Mouse (Mus musculus) frontal cortex, postnatal 10 days (tissue): ENCODE data around the gene Ap2a2.
A peak's percentile ranks its signal among the peaks of the same experiment; 100 is the strongest.
"Not testable (repeated sequence)": the region's sequence is repeated elsewhere in the genome, so short reads cannot be mapped to it uniquely, and the experiment has no call there.

ENCODE experiments used
- DNase-seq, 2 experiments: peaks; one replicate each; pipeline ENCODE4 v3.0.0; 2022; ENCODE audit warnings: low spot score in 2 of 2, mixed read lengths in 1 of 2

Gene Ap2a2

GRCm38 (mm10) chr7:141593056-141593455 is 31.1 kb downstream of the Ap2a2 start:
- DNase-seq, result no peak

GRCm38 (mm10) chr7:141596971-141597370 is 35.0 kb downstream of the Ap2a2 start:
- no peak for DNase-seq

- no peak for DNase-seq
These were observed 35.6 kb downstream of the Ap2a2 start for GRCm38 (mm10) chr7:141597563-141597962.

GRCm38 (mm10) chr7:141607717-141608116 is 45.7 kb downstream of the Ap2a2 start:
- DNase-seq, result no peak

GRCm38 (mm10) chr7:141609719-141610514 is 47.9 kb downstream of the Ap2a2 start:
- no peak for DNase-seq

GRCm38 (mm10) chr7:141611711-141612370 is 49.9 kb downstream of the Ap2a2 start:
- DNase-seq, result no peak

- DNase-seq, result no peak
These were observed 50.4 kb downstream of the Ap2a2 start for GRCm38 (mm10) chr7:141612371-141612760.

- DNase-seq, result no peak
These were observed 50.8 kb downstream of the Ap2a2 start for GRCm38 (mm10) chr7:141612791-141613190.

- DNase-seq, result no peak
These were observed 52.4 kb downstream of the Ap2a2 start for GRCm38 (mm10) chr7:141614329-141614832.

GRCm38 (mm10) chr7:141624214-141624613 is 62.2 kb downstream of the Ap2a2 start:
- no peak for DNase-seq

GRCm38 (mm10) chr7:141625120-141625810 is 63.3 kb downstream of the Ap2a2 start:
- DNase-seq, result no peak

- DNase-seq, result no peak
These were observed 66.0 kb downstream of the Ap2a2 start for GRCm38 (mm10) chr7:141628018-141628417.

GRCm38 (mm10) chr7:141629241-141629640 is 67.3 kb downstream of the Ap2a2 start:
- DNase-seq, result no peak

GRCm38 (mm10) chr7:141638077-141638476 is 76.1 kb downstream of the Ap2a2 start:
- peak in 1 of 2 experiments; percentile 37 for DNase-seq

GRCm38 (mm10) chr7:141638513-141639334 is 76.8 kb downstream of the Ap2a2 start:
- not testable (repeated sequence) for DNase-seq

GRCm38 (mm10) chr7:141639335-141639890 is 77.4 kb downstream of the Ap2a2 start:
- not testable (repeated sequence) for DNase-seq

- DNase-seq, result no peak
These were observed 80.4 kb downstream of the Ap2a2 start for GRCm38 (mm10) chr7:141642375-141642774.

GRCm38 (mm10) chr7:141643160-141643559 is 81.2 kb downstream of the Ap2a2 start:
- DNase-seq, result no peak

- DNase-seq, result no peak
These were observed 85.1 kb downstream of the Ap2a2 start for GRCm38 (mm10) chr7:141647083-141647482.

- no peak for DNase-seq
These were observed 85.8 kb downstream of the Ap2a2 start for GRCm38 (mm10) chr7:141647815-141648214.

- DNase-seq, result no peak
These were observed 90.2 kb downstream of the Ap2a2 start for GRCm38 (mm10) chr7:141652191-141652590.
